Mouse (Mus musculus) kidney, adult 11 months (tissue): ENCODE measurements around the gene Tbx19.

Source experiments
- DNase-seq: peaks from one replicate; pipeline ENCODE4 v3.0.0; 2022

Gene Tbx19

GRCm38 (mm10) chr1:165110659-165111058 lies 49.9 kb downstream of the Tbx19 start:
- DNase-seq = no peak

- no peak for DNase-seq
Measured at GRCm38 (mm10) chr1:165109135-165109534, 51.4 kb downstream of the Tbx19 start.

GRCm38 (mm10) chr1:165108477-165108876 lies 52.1 kb downstream of the Tbx19 start:
- DNase-seq = no peak

DNA sequence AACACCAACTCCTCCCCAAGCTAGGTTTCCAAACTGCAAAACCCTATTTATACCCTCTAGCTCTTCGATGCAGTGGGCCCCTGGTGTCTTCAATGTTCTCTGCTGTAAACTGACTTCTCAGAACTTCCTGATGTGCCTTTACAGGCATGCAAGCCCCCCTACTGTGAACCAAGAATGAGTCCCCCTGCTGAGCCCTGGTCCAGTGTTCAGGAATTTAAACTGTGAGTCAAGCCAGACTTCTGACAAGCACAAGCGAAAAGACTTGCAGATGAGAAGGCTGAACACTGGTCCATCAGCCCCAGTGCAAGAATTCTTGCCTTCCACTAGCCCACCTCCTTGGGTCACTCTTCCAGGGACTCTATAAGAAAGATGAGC lies 54.6 kb downstream of the Tbx19 start:
- DNase-seq = no peak

- no peak for DNase-seq
Measured at GRCm38 (mm10) chr1:165105270-165106010, 55.1 kb downstream of the Tbx19 start.

DNA sequence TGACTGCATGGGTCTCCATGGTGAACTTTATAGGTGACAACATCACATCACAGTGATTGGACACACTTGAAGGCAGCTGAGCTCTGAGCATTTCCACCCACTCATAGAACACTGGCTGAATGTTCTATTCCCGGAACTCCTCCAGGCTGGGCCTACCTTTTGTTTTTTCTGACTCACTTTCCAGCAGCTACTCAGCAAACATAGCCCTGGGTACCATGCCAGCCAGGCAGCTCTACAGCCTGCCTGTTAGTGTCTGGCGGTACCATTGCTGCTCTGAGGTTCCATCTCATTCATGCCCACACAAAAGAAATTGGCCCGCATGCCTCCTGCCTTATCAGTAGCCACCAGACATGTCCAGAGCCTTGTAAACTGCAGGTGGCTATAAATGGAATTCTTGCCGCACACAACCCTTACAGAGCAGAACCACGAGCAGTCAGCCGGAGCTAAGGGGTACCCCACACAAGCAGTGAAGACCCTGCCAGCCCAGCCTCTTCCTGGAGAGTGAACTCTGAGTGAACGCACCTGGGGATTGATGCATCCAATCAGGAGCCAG lies 55.8 kb downstream of the Tbx19 start:
- no peak for DNase-seq

DNA sequence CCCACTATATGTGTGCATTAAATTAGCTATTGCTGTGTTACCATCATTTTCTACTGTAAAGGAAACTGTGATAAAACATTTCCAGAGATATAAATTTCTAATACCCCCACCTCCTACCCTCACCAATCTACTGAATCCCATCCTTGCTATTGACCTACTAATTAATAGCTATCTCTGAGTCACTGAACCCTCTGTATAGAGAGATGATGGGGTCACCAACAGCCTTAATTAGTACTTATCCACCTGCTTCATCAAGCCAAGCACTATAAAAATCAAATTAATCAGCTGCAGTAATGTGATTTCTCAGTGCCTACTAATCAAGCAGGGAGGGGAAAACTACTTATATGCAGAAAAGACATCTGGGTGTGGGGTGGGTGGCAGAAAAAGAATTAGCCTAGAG lies 61.0 kb downstream of the Tbx19 start:
- DNase-seq = no peak

DNA sequence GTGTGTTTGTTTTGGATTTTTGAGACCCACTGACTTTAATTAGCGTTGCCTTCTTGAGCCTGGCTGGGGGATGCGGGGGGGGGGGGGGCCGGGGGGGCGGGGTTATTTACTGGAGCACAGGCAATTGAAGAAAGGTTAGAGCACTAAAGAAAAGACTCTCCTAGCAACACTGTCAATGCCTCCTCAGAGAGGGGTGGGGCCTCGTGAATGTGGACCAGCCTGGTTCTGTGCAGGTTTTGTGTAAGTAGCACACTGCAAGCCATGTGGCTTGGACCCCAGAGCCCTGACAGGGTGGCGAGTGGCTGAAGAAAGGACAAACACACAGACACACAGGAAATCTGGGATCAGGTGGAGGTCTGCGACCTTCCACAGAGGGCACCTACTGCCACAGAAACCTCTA lies 65.7 kb downstream of the Tbx19 start:
- no peak for DNase-seq

- DNase-seq = no peak
Measured at GRCm38 (mm10) chr1:165091721-165092120, 68.9 kb downstream of the Tbx19 start.

DNA sequence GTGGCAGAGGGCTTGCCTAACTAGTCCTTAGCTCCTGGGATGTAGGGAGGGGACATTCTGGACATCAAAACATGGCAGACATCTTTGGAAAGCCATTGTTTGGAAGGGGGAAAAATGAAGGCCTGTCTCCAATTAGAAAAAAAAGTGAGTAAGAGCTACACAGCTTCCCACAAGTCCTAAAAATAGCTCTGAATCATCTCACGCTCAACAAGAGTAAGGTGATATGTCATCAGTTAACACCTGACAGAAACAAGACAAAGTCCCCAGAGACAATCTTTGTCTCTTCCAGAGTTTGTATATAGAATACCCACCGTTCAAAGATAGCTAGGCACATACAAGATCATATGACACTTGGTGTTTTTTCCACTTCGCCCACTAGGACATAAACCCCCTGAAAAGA lies 71.0 kb downstream of the Tbx19 start:
- no peak for DNase-seq
